Mouse (Mus musculus) embryo, embryonic 10 days (tissue): ENCODE measurements around the gene Fbxo27.
A peak's percentile ranks its signal among the peaks of the same experiment; 100 is the strongest.
"Not testable (repeated sequence)": the region's sequence is repeated elsewhere in the genome, so short reads cannot be mapped to it uniquely, and the experiment has no call there.

Experiments used
- DNase-seq: peaks from one replicate; pipeline ENCODE4 v3.0.0-alpha.2; 2015; ENCODE audit warnings: low spot score

The Fbxo27 gene

DNA sequence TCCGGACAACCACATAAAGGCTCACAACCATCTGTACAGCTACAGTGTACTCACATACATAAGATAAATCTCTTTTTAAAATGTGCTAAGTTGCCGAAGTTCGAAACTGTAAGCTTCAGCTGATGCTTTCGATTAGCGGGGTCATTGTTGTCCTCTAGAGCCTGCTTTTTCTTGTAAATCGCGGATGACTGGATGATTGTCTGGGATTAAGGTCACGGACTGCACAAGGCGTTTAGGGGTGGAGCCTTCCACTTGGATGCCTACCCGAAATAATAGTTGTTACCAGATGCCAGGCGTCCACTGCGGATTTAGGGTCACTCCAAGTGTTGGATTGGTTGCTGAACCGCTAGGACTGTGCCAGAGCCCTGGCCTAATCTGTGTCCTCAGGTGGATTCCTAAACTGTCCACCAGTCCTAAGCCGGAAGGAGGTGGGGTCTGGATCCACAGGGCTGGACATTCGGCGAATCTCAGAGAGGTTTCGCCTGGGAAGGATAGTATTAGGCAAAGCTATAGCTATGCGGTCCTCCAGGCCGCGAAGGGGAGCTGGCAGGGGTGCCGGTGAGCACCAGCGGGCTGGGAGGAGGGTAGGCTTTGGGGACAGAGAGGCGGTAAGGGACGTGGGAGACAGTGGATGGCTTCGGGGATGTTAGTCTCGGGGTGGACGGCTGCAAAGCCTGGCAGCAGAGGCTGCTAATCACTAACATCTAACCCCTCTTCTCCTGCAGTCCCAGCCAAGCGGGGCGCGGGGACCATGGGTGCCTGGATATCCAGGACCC is at the start of gene Fbxo27:
Gene Fbxo27, plus strand, starts transcription at position 305 of the 776 bp plus-strand sequence.
- DNase-seq = peak; percentile 47

DNA sequence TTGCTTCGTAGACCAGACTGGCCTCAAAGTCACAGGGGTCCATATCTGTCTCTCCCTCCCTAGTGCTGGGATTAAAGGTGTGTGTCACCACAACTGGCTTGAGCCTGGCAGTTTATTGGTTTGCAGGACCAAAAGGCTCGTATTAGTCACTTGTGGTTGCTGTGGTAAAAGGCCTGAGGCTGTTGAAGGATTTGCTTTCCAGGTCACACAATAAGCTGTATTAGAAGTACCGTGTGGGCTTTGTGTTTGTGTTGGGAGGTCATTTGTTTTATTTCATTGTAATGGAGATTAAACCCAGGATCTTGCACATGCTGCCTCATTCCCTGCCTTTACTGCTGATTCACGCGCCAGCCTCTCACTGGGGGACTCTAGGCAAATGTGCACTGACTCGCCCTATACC is 47.3 kb upstream of the Fbxo27 start:
- DNase-seq = no peak

DNA sequence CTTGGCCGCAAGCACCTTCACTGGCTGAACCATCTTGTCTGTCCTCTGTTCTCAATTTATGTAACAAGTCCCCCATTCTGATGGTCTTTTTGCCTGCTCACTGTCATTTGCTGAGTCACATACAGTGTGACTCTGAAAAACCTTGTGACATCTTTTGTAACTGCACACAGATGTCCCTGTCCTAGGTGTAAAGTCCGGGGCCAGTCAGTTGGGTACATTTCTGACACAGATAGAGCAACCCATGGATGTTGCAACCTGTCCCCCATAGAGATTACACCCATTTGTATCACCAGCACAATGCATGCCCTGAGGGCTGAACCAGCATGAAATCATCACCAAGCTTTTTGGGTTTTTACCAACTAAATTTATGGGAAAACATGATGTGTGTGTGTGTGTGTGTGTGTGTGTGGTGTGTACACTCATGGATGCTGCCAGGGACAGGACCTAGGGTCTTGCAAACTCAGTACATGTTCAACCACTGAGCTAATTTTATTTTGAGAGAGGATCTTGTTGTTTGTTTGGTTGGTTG is 46.6 kb upstream of the Fbxo27 start:
- DNase-seq = no peak

DNA sequence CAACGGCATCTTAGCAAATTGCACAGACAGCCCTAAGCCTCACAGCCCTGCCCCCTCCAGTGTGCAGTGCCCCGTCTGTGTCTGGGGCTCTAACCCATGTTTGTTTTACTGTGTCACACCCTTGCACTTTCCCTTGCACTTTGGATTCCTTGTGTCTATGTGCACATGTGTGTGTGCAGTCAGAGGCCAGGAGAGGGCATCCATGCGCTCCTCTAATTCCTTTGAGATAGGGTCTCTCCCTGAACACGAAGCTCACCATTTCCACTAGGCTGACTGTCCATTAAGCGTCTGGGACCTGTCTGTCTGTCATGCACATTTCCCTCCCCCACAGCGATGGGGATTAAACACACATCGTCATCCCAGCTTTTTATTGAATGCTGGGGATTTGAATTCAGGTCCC is 45.6 kb upstream of the Fbxo27 start:
- peak; percentile 36 for DNase-seq

DNA sequence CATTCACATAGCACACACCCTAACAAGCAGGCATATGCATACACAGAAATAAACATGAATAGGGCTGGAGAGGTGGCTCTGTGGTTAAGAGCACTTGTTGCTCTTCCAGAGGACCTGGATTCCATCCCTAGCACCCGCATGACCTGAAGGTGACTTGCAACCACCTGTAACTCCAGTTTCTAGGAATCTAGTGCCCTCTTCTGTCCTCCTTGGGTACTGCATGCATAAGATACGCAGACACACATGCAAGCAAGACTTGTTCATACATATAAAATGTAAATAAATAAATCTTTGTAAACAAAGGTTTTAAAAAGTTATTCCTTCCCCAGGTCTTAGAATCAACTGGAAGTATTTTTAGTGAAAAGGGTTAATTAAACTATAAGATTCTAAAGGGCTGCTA is 41.5 kb upstream of the Fbxo27 start:
- DNase-seq = no peak

DNA sequence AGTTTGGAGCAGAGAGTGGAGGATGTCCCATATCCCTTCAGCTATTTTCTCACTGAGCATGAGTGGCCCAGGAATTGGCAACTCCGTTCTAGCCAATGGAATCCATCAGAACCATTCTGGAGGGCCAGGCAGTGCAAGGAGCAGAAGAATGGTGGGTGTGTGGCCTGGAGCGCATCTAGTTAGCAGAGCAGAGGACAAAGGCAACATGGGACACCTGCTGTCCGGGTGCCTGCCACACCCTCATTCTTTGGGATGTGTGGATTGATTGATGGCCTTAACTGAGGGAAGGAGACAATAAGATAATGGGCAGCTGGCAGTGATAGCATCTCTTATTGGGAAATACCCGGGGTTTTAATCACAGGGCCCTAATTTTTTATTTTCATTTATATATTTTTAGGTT is 36.2 kb upstream of the Fbxo27 start:
- no peak for DNase-seq

DNA sequence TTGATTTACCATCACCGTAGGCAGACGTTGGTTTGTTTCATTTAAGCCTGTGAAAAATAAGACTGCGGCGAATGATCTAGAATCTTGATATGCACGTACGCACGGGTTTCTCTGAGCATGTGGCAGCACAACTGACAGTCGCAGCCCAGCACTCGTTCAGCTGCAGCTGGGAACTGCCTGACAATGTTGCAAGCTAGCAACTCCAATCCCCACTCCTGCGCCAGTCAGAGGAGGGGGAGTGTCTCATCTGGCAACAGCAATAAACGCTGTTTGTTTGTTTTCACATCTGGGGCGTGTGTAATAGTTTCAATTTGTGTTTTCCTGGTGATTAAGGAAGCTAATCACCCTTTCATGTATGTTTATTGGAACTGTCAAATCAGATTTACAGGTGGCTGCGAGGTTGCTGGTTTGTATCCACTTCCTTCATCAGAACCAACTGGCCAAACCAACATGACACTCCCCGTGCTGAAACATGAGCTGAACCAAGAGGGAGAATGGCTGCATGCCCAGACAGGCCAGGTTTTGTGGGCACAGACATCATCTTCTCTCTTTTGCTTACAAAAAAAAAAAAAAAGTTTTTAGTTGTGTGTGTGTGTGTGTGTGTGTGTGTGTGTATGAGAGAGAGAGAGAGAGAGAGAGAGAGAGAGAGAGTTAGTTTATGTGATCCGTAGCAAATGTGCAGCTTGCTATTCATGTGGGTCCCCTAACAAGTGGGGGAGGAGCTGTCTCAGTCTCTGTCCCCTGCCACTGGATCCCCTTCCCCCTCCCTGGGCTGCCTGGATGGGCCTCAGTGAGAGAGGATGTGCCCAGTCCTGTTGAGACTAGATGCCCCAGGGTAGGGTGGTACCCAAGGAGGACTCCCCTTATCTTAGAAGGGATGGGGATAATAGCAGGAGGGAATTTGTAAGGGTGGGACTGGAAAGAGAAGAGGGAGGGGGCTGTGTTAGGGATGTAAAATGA is 26.7 kb upstream of the Fbxo27 start:
- DNase-seq = peak; percentile 50

DNA sequence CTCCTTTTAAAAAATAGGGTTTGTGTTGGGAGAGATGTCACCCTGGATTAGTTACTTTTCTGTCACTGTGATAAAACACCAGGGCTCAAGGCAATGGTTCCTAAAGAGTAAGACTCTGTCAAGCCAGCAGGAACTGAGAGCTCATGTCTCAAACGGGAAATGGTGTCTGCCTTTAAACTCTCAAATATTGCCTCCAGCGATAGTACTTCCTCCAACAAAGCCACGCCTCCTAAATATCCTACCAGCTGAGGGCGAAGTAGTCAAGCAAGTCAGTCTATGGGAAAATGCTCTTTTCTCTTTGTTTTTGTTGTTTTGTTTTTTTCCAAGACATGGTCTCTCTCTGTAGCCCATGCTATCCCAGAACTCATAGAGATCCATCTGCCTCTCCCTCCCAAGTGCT is 21.5 kb upstream of the Fbxo27 start:
- no peak for DNase-seq

DNA sequence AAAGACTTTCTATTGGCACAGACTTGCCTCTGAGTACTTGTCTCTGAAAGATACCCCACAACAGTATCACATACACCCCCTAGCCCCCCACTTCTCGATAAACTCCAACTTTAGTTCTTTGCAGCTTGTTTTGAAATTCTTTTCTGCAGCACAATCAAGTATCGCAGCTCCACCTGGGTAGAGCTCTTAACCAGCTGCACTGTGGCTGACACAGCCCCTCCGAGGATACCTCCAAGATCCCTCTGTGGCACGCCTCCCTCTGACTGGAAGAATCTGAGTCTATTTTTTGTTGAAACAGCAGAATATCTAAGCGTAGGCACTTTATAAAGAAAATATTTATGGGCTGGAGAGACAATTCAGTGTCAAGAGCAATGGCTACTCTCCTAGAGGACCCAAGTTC is 20.4 kb upstream of the Fbxo27 start:
- DNase-seq = no peak

DNA sequence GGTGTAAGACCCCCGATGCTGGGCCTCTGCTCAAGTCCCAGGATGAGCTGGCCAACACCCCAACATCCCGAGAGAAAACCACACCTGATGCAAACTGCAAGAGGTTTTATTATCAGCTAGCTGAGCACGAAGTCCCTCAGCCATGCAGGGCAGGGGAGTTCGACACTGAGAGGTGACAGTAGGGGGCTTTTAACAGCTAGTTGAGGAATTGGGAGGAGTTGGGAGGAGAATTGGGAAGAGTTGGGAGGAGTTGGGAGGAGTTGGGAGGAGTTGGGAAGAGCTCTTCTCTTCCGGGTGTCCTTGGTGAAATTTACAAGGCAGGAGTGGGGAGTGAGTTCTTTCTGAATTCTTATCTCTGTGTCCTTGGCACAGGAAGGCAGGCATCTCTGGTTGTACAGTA is 19.9 kb upstream of the Fbxo27 start:
- not testable (repeated sequence) for DNase-seq

DNA sequence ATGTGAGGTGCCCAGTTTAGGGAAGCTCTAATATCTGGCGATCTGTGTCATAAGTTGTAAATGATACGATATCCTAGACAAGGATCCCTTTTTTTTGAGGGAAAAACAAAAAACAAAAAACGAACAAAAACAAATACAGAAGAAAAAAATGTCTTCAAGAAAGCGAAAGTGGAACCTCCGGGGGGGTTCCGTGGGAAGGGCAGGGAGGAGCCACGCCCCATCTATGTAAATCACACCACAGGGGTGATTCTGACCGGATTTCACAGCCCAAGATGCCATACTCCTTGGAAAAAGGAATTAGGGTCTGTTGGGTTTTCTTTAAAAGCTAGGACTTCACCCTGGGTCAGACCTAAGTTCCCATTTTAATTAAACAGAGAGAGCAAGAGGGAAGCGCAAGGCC is 17.7 kb upstream of the Fbxo27 start:
- no peak for DNase-seq

DNA sequence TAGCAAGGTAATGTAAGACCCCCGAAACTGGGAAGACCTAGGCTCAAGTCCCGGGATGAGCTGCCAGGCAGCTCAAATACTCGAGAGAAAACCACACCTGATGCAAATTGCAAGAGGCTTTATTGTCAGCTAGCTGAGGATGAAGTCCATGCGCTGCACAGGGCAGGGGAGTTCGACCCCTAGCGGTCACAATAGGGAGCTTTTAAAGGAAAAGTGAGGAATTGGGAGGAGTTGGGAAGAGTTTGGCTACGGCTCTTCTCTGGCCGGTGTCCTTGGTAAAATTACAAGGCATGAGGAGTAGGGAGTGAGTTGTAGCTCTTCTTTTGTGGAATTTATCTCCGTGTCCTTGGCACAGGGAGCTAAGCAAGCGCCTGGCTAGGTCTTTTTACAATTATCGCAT is 16.9 kb upstream of the Fbxo27 start:
- peak; percentile 45 for DNase-seq

DNA sequence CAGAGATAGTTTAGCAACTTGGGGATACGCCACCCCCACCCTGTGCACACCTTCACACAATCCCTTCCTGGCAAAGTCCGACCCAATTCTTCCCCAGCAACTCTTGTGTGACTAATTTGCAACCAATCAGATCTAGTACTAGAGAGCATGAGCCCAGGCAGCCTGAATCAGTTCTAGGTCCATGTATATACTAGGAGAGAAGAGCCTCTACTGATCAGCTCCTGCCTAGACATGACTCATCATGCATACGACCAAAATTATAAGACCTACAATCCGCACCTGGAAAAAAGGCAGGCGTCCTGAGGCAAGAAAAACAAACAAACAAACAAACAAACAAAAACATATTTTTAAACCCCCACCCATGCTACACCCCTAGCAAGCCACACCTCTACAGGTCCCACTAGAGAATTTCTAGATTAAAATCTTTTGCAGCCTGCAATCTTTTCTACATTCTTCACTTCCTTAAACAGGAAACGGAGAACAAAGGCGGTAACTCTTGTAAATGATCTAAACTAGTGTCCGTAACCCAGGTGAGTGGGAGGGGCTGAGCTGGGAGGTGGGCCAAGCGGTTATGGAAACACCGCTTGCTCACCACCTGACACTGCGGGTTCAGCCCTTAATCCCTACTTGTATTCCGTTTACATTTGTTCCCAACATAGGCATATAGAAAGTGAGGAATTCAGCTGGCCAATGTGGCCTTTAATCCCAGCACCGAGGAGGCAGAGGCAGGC is 15.7 kb upstream of the Fbxo27 start:
- DNase-seq = no peak

DNA sequence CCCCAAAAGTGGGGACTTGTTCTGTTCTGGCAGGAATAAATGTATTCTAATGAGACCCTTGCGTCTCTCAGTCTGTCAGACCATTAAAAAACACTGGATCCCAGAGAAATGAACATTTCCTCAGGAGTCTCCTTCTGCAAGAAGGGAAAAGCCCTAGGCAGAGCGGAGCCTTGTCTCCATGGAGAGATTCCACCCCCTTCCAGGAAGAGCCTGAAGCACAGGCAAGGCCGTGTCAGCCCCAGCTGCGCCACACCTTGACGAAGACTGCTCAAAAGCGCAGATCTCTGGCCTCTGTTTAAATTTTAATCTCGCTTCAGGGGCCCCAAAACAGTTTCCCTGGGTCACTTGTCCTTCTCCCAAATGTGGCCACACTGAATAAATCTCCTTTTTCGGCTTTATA is 15.0 kb upstream of the Fbxo27 start:
- DNase-seq = no peak

DNA sequence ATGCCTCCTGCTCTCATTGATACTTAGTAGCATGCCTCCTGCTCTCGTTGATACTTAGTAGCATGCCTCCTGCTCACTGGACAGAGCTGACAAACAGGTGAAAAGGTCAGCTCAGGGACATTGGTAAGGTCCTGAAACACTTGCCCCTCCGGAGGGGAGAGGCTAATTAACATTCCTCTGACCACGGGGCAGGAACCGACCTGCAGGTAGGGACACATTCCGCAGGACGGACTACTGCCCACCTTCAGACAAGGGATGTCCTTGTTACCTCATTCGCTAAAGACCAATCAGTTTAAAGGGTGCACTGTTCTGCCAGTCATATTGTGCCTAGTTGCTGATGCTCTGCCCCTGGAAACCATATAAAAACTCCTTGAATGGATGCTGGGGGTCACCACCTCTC is 1.6 kb upstream of the Fbxo27 start:
- no peak for DNase-seq

DNA sequence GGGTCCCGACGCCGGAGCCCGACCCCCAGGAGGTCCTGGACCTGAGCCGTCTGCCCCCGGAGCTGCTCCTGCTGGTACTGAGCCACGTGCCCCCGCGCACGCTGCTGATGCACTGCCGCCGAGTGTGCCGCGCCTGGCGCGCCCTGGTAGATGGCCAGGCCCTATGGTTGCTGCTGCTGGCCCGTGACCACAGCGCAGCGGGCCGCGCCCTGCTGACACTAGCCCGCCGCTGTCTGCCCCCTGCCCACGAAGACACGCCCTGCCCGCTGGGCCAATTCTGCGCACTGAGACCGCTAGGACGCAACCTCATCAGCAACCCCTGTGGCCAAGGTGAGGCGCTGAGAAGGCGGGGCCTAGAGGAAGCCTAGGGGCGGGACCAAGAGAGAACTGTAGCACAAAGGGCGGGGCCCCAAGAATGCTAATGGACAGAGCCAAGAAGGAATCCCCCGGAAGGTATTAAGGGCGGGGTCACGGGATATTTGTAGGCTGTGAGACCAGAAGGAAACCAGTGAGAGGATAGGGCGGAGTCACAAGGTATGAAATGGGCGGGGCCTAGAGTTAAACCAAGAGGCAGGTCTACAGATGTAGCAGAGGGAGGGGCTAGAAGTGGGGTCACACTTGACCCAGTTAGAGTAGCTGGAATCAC is 795 bp downstream of the Fbxo27 start:
- DNase-seq = peak; percentile 86

DNA sequence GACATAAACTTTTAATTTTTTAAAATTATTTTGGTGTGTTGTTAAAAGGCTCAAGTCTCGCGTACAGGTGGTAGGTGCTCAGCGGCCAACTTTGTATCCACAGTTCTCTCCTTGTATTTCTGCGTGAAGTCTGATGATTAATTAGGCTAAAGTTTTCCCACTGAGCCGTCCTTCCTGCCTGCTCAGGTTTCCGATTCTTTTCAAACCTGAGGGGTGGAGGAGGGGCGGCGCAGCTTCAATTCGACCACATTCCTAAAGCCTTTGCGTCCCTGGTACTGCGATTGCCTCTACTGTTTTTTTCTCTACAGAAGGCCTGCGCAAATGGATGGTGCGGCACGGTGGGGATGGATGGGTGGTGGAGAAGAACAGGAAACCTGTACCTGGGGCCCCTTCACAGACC is 1.8 kb downstream of the Fbxo27 start:
- DNase-seq = peak; percentile 75

DNA sequence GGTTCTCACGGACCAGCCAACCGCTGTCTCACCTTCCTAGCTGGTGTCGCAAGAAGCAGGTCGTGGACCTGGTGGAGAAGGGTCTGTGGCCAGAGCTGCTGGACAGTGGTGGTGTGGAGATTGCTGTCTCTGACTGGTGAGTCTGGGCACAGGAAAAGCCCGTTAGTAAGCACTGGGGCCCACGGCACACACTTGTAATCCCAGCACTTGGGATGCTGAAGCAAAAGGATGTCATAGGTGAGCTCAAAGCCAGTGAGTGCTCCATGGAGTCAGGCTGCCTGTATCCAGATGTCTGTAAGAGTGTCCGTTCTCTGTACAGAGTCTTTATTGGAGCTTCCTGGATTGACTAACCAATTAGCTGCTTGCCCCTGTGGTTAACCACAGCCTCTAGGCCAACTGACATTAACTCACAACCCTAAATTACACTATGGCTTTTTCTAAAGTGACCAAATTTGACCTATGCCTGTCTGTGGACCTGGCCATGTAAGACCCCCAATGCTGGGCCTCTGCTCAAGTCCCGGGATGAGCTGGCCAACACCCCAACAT is 2.4 kb downstream of the Fbxo27 start:
- DNase-seq = no peak

DNA sequence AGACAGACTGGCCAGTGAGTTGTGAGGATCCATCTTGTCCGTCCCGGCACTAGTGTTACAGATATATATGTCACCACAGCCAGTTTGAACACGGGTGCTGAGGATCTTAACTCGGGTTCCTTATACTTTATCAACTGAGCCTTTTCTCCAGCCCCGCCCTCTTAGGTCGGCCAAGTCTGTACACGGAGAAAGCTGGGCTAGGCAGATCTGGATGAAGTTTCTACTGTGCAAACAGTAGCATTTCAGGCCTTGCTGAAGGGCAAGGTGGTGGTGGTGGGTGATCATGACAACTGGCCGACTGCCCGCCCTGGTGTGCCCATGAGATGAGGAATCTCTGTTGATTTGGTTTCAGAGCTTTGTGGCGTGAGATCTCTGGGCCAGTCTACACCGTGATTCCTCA is 4.6 kb downstream of the Fbxo27 start:
- DNase-seq = no peak

DNA sequence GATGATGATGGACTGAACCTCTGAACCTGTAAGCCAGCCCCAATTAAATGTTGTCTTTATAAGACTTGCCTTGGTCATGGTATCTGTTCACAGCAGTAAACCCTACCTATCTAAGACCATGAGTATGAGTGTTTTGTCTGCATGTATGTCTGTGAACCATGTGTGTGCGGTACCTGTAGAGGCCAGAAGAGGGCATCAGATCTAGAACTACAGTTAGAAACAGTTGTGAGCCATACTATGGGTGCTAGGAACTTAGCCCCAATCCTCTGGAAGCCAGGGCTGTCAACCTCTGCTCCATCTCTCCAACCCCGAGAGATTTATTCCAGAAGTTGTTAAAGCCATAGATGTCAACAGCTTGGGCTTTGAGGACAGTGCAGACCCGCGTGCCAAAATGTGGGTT is 7.6 kb downstream of the Fbxo27 start:
- no peak for DNase-seq

DNA sequence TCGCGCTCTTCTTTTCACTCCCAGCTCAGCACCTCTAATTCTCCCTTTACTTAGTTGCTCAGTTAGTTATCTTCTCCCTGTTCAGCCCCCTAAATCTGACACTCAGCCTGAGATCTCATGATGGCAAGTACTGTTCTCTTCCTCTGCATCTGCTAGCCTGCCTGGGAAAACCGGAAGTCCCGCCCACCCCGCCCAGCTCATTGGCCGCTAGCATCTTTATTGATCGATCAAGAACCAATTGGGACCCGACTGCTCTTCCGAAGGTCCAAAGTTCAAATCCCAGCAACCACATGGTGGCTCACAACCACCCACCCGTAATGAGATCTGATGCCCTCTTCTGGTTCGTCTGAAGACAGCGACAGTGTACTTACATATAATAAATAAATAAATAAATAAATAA is 8.7 kb downstream of the Fbxo27 start:
- DNase-seq = not testable (repeated sequence)
